Mouse (Mus musculus) forebrain, embryonic 13.5 days (tissue): ENCODE measurements around the gene Tjap1. TPM values are rescaled to one million over a fixed set of nuclear protein-coding genes. Genes with fewer than 3 reads are reported as not detected.

Source experiments
- ATAC-seq: fragments of 200-750 bp; cut with Nextera tagmentation; 2 replicates; pipeline ENCODE4 v1.8.0; 2017
- H3K27ac ChIP-seq: fragments of 300-500 bp; sonication (generic); 2 replicates; pipeline ENCODE4 v1.5.1; 2015; ENCODE audit warnings: inconsistent platforms, mild to moderate bottlenecking, moderate library complexity
- H3K27me3 ChIP-seq: fragments of 300-500 bp; sonication (generic); 2 replicates; pipeline ENCODE4 v1.6.1; 2015; ENCODE audit warnings: mild to moderate bottlenecking, inconsistent platforms
- H3K36me3 ChIP-seq: fragments of 300-500 bp; sonication (generic); 2 replicates; pipeline ENCODE4 v1.6.1; 2015; ENCODE audit warnings: mild to moderate bottlenecking, inconsistent platforms; ENCODE audit not compliant: poor library complexity, severe bottlenecking
- H3K4me1 ChIP-seq: fragments of 300-500 bp; sonication (generic); 2 replicates; pipeline ENCODE4 v1.6.1; 2015; ENCODE audit warnings: inconsistent platforms
- H3K4me2 ChIP-seq: fragments of 300-500 bp; sonication (generic); 2 replicates; pipeline ENCODE4 v1.6.1; 2015; ENCODE audit warnings: inconsistent platforms, mild to moderate bottlenecking, moderate library complexity
- H3K4me3 ChIP-seq: fragments of 300-500 bp; sonication (generic); 2 replicates; pipeline ENCODE4 v1.5.1; 2015; ENCODE audit warnings: mild to moderate bottlenecking, inconsistent platforms
- H3K9ac ChIP-seq: fragments of 300-500 bp; sonication (generic); 2 replicates; pipeline ENCODE4 v1.6.1; 2015; ENCODE audit warnings: mild to moderate bottlenecking, inconsistent platforms
- H3K9me3 ChIP-seq: fragments of 300-500 bp; sonication (generic); replicated peaks from 2 replicates; pipeline ENCODE4 v1.6.1; 2016; ENCODE audit warnings: inconsistent platforms
- WGBS: fragments of 180-500 bp; shearing (Covaris S2); methylation state at CpG from one replicate; pipeline ENCODE4 v1.1.7; 2015; 5-methylcytosine and 5-hydroxymethylcytosine counted together
- polyA plus RNA-seq: library from polyadenylated mRNA; unstranded; fragments of >200 nt; fragmentation: Nextera tagmentation; extraction: Ambion mirVana; gene quantifications from 2 replicates; pipeline ENCODE4 v1.2.1, GENCODE M21; 2015

Gene Tjap1
- 36.9 and 38.9 TPM in 2 replicates for polyA plus RNA-seq

DNA sequence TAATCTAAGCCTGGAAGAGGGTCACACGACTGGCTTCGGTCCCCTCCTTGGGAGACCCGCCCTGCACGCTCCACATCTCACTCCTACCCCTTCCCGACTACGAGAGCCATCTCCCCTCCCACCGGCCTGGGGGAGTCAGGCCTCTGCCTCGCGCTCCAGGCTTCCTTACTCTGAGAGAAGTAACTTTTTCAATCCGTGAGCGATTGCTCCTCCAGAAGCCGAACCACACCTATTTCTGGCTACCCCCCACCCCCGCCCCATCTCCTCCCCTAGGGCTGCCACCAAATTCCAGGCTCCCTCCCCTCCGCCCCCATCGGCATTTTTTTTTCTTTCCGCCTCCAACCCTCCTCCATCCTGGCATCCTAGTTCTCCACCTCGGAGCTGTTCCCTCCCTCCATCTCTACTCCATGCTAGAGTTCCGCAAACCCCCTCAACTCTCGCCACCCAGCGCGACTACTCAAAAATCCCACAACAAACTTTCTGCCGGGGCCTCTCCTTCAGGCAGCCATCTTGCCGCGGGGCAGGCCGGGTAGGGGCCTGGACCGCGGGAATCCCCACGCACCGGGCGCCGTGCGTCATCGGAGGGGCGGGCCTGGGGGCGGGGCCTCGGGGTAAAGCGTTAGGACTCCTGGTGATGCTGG is at the start of gene Tjap1:
TSS of gene Tjap1 (minus strand) at position 544 of the 641 bp plus-strand sequence.
- H3K36me3 ChIP-seq: peaks cover 24% of the 10 kb centered on the region
- peak within 1 kb of the TSS; percentile 87 for H3K9ac ChIP-seq
- H3K27me3 ChIP-seq: no peaks in the 10 kb centered on the region
- H3K4me2 ChIP-seq: peak within 1 kb of the TSS; percentile 99
- under 1% methylated on average over 37 of the region's 37 CpGs for WGBS
- H3K27ac ChIP-seq: peak within 1 kb of the TSS; percentile 69; the same call in 1 of the 2 replicates
- ATAC-seq: peak; percentile 99
- peak within 1 kb of the TSS; percentile 75 for H3K4me3 ChIP-seq
- H3K9me3 ChIP-seq: no peaks in the 10 kb centered on the region
- peaks cover 21% of the 10 kb centered on the region for H3K4me1 ChIP-seq

DNA sequence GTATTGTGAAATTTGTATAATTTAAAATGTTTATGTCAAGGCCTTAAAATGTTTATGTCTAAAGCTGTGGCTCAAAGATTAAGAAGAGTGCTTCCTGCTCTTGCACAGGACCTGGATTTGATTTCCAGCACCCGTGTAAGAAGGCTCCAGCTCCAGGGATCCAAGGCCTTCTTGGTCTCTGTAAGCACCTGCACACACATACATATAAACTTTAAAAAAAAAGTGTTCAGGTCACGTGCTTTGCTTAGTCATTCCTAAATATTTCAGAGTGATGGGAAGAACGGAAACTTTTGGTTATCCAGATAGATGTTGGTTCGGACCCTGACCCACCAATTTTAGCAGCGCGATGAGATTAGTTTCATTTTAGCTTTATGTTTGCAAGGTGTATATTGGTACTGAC is 45.9 kb upstream of the Tjap1 start:
- peak overlapping the region; percentile 85 for H3K4me2 ChIP-seq
- no peak for ATAC-seq
- peaks cover 2% of the 10 kb centered on the region; the same call in 1 of the 2 replicates for H3K27me3 ChIP-seq
- 72% methylated on average over 6 of the region's 6 CpGs for WGBS
- peak overlapping the region; percentile 97 for H3K27ac ChIP-seq
- H3K4me3 ChIP-seq: peak overlapping the region; percentile 71
- H3K4me1 ChIP-seq: peaks cover 10% of the 10 kb centered on the region
- 0 out of 2 replicates have a peak, but pooled peaks cover 4% of the 10 kb centered on the region for H3K36me3 ChIP-seq
- H3K9ac ChIP-seq: peak overlapping the region; percentile 86
- H3K9me3 ChIP-seq: no peaks in the 10 kb centered on the region

DNA sequence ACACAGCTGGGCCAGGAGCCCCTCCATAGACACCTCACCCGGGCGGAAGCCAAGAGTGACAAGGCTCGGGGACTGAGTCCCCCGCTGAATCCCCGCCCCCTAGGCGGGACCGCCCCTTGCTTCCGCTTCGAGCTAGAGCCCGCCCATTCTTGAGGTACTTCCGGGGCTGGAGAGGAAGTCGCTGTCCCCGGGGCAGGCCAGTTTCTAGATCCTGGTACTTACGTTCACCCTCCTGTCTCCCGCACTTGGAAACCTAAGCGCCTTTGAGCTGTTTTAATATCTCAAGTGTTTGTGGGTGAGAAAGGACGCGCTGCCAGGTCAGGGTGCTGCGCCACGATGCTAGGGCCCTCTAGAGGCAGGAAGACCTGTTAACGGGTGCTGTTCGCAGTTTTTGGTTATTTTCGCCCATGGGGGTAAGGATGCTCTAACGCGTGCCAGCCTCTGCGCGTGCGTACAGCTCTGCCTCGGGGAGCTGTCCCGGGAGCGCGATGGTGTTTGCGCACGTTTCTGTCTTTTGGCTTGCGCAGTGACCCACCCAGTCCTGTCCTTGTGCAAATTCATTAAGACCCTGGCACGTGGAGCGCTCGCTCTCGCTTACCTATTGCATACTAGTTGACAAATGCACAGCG is 45.2 kb upstream of the Tjap1 start, which contains the start of gene Abcc10:
TSS of gene Abcc10 (minus strand) at position 447 of the 629 bp plus-strand sequence.
- WGBS: under 1% methylated on average over 36 of the region's 40 CpGs
- Histone ChIP-seq H3K4me2 (peak within 1 kb of the TSS; percentile 85), H3K4me1 (peaks cover 10% of the 10 kb centered on the region), H3K36me3 (peaks cover 11% of the 10 kb centered on the region; the same call in 1 of the 2 replicates), H3K4me3 (peak within 1 kb of the TSS; percentile 71), H3K27me3 (peaks cover 2% of the 10 kb centered on the region; the same call in 1 of the 2 replicates), H3K27ac (peak within 1 kb of the TSS; percentile 97), H3K9ac (peak within 1 kb of the TSS; percentile 86), H3K9me3 (no peaks in the 10 kb centered on the region)
- ATAC-seq: peak; percentile 99

DNA sequence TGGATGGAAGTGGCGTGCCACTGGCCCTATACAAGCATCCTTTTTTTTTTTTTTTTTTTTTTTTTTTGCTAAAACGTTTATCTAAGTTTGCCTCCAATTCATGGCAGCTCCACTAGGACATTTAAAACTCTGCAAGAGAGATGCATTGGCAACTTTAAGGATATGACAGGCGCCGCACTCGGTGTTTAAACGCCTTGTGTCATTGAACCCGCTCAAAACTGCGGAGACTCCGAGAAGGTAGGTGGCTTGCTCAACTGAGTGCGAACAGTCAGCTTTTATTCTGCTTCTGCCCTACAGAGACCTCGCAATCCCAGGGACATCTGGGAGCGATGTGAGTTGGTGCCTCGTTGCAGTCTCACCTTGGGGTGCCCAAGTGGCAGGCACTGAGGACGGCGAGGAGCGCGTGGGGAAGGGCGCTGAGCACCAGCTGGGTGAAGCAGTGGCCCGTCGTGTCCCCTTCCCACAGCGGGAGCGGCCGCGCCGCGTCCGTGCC is 44.6 kb upstream of the Tjap1 start:
- Histone ChIP-seq H3K27ac (peak overlapping the region; percentile 97), H3K27me3 (no peaks in the 10 kb centered on the region), H3K4me3 (peak overlapping the region; percentile 71), H3K9ac (peak overlapping the region; percentile 86), H3K4me1 (peaks cover 10% of the 10 kb centered on the region), H3K9me3 (no peaks in the 10 kb centered on the region), H3K4me2 (peak overlapping the region; percentile 85), H3K36me3 (peaks cover 14% of the 10 kb centered on the region; the same call in 1 of the 2 replicates)
- WGBS: 3% methylated on average over 27 of the region's 27 CpGs
- ATAC-seq: no peak

DNA sequence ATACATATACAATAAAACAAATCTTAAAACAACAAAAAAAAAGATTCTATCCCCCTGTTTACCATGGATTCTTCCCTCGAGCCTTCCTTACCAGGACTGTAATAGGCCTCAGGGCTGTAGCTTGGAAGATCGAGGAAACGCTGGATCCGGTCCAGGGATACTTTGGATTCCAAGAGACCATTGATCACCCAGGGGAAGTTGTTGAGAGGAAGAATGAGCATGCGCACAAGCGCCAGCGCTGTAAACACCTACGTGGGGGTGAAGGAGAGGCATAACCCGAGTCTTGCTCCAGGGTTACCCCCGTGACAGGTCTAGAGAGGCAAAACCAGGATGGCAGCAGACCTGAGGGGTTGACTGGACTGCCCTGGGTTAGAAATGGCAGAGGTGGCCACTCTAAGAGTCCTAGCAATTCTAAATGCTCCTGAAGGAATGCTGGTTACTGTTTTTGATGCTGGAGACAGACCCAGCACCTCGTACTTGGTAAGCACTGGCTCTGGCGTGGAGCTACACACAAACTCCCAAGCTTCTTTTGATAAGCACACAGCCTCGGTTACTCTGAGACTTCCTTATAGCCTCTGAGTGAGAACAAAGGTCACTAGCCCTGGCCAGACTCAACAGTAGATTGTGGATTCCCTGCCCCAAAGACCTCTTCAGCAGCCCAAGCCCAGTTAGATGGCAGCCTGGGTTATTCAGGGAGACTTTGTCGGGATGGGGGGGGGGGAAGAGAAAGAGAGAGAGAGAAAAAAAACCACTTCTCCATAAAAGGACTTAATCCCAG is 39.4 kb upstream of the Tjap1 start:
- no peak overlapping the region for H3K4me3 ChIP-seq
- peaks cover 30% of the 10 kb centered on the region for H3K36me3 ChIP-seq
- H3K9ac ChIP-seq: no peak overlapping the region
- 88% methylated on average over 14 of the region's 14 CpGs for WGBS
- no peaks in the 10 kb centered on the region for H3K9me3 ChIP-seq
- no peaks in the 10 kb centered on the region for H3K27me3 ChIP-seq
- no peak overlapping the region for H3K4me2 ChIP-seq
- no peak for ATAC-seq
- no peak overlapping the region for H3K27ac ChIP-seq
- H3K4me1 ChIP-seq: peaks cover 5% of the 10 kb centered on the region

DNA sequence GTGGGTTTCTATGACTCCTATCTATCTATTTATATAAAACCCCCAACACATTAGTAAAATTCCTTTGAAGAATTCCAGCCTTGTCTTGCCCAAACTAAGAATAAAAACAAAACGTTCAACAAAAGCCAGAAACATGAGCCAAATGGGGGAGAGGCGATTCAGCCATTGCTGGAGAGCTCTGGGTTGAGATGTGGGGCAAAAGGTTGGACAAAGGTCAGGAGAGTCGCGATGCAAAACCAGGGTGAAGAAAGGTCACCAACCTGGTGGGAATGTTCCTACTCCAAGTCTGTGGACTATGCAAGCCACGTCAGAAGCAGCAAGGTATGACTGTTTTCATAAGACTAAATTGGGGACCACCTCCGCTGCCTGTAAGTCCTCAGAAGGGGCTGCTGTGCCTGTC is 37.7 kb upstream of the Tjap1 start:
- H3K4me2 ChIP-seq: no peak overlapping the region
- H3K4me3 ChIP-seq: no peak overlapping the region
- H3K9ac ChIP-seq: no peak overlapping the region
- WGBS: 81% methylated on average over 6 of the region's 6 CpGs
- H3K9me3 ChIP-seq: no peaks in the 10 kb centered on the region
- H3K27me3 ChIP-seq: no peaks in the 10 kb centered on the region
- no peak for ATAC-seq
- no peak overlapping the region for H3K27ac ChIP-seq
- peaks cover 30% of the 10 kb centered on the region for H3K36me3 ChIP-seq
- H3K4me1 ChIP-seq: no peaks in the 10 kb centered on the region

DNA sequence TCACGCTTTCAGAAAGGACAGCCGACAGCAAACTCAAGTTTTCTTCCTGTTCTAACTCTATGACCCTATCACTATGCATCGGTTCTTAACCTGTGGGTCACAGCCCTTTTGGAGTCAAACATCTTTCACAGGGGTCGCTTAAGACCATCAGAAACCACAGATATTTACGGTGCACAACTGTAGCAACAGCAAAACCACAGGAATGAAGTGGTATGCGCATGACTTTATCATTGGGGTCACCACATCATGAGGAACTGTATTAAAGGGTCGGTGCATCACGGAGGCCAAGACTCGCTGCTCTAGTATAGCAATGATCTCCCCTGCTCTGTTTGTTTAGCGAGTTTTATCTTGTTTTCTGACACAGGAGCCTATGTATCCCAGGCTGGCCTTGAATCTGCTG is 33.0 kb upstream of the Tjap1 start:
- no peaks in the 10 kb centered on the region for H3K4me1 ChIP-seq
- H3K36me3 ChIP-seq: peaks cover 3% of the 10 kb centered on the region; the same call in 1 of the 2 replicates
- H3K9me3 ChIP-seq: no peaks in the 10 kb centered on the region
- no peak overlapping the region for H3K4me2 ChIP-seq
- WGBS: 93% methylated on average over 10 of the region's 10 CpGs
- no peak overlapping the region for H3K4me3 ChIP-seq
- no peak overlapping the region for H3K9ac ChIP-seq
- H3K27me3 ChIP-seq: no peaks in the 10 kb centered on the region
- ATAC-seq: no peak
- H3K27ac ChIP-seq: no peak overlapping the region

DNA sequence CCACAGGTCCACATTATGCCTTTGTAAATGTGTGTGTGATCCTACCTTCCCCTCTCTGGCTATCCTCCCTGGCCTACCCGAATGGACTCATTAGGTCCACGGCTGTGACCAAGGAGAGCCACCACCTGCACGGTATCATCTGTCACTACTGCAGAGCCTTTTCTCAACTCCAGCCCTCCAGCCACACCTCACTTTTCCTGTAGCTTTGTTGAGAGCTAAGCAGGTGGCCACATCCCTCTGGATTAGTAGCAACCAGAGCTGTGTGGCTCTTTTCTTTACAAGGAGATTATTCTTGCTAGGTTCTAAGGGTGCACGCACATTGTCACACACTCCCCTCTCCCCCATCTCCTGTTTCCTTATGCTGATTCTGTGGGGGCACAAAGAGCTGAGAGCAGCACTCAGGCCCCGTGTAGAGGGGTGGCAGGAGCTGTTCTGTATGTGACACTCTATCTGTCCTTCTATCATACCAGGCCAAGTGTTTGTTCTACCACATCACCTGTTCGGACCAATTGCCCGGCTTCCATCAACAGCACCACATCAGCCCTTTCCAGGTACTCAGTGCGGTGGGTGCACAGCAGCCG is 30.4 kb upstream of the Tjap1 start:
- Histone ChIP-seq H3K4me1 (no peaks in the 10 kb centered on the region), H3K27me3 (no peaks in the 10 kb centered on the region), H3K36me3 (no peaks in the 10 kb centered on the region), H3K9me3 (no peaks in the 10 kb centered on the region), H3K27ac (no peak overlapping the region), H3K4me2 (no peak overlapping the region), H3K4me3 (no peak overlapping the region), H3K9ac (no peak overlapping the region)
- 84% methylated on average over 9 of the region's 9 CpGs for WGBS
- ATAC-seq: no peak

DNA sequence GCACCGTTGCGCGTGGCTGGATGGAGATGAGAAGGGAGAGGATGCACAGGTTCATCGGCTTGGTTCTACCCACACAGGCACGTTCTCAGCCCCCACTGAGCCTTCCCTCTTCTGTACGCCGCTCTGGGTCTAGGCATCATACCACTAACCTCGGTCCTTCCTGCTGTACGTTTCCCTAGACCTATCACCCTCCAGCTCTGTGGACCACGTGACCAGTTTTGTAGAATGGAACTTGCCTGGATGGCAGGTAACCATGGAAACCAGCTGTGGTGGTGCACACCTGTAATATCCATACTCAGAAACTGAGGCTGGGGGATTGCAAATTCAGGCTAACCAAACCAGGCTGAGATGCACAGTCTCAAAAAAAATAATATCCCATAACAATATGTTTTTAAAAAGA is 27.7 kb upstream of the Tjap1 start:
- H3K4me2 ChIP-seq: no peak overlapping the region
- H3K36me3 ChIP-seq: peaks cover 5% of the 10 kb centered on the region; the same call in 1 of the 2 replicates
- no peaks in the 10 kb centered on the region for H3K27me3 ChIP-seq
- WGBS: 92% methylated on average over 10 of the region's 10 CpGs
- no peaks in the 10 kb centered on the region for H3K4me1 ChIP-seq
- no peak overlapping the region for H3K9ac ChIP-seq
- no peak overlapping the region for H3K4me3 ChIP-seq
- H3K27ac ChIP-seq: no peak overlapping the region
- H3K9me3 ChIP-seq: no peaks in the 10 kb centered on the region
- ATAC-seq: no peak

DNA sequence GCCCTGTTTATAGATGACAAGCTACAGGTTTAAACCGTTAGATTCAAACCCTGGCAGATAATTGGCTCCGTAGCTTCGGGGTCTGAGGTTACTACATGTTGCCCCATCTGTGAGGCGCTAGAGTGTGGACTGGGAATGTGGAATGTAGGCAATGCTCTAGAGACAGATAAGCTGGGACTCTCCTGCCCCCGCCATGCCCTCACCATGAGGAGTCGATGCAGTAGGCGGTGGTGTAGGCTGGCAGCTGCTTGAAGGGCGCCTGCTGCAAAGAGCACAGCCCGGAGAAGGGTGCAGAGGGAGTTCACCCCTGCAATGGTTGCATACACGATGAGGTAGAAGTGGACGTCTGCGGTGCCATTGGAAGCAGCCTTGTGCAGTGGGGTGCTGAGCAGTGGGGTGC is 27.0 kb upstream of the Tjap1 start:
- WGBS: 87% methylated on average over 12 of the region's 12 CpGs

DNA sequence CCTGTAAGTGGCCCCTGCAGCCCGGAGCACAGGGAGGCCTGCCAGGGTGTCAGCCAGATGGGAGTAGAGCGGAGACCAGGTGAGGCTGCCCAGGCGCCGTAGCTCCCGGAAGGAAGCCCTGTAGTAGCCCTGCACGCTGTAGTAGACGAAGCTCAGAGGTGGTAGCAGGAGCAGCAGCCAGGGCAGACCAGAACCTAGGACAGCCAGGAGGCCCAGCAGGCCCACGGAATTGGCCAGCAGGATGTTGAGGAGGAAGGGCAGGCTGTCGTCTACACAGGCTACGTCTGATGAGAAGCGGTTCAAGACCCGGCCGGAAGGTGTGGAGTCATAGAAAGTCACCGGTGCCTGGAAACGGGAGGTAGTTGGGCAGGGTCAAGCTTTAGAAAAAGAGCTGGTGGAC is 24.1 kb upstream of the Tjap1 start:
- Histone ChIP-seq H3K27me3 (no peaks in the 10 kb centered on the region), H3K27ac (no peak overlapping the region), H3K4me1 (no peaks in the 10 kb centered on the region), H3K9ac (no peak overlapping the region; the same call in 1 of the 2 replicates), H3K4me2 (no peak overlapping the region), H3K36me3 (peaks cover 20% of the 10 kb centered on the region), H3K4me3 (no peak overlapping the region), H3K9me3 (no peaks in the 10 kb centered on the region)
- WGBS: 91% methylated on average over 15 of the region's 15 CpGs
- ATAC-seq: no peak

More for the DNA sequence above, 27.0 kb upstream of the Tjap1 start:
- H3K36me3 ChIP-seq: peaks cover 12% of the 10 kb centered on the region; the same call in 1 of the 2 replicates
- no peak for ATAC-seq
- H3K4me2 ChIP-seq: no peak overlapping the region
- H3K27me3 ChIP-seq: no peaks in the 10 kb centered on the region
- H3K27ac ChIP-seq: no peak overlapping the region
- peak overlapping the region; percentile 38; the same call in 1 of the 2 replicates for H3K9ac ChIP-seq
- H3K4me3 ChIP-seq: no peak overlapping the region
- no peaks in the 10 kb centered on the region for H3K4me1 ChIP-seq
- no peaks in the 10 kb centered on the region for H3K9me3 ChIP-seq
